Mouse (Mus musculus) layer of hippocampus, postnatal 10 days (tissue): ENCODE data around the gene Prss27. TPM values are rescaled to one million over a fixed set of nuclear protein-coding genes. Genes with fewer than 3 reads are reported as not detected.

Experiments
- microRNA-seq, 2 experiments: library from miRNA; unstranded; fragments of <30 nt; microRNA quantifications; one replicate each; pipeline ENCODE4 v1.2.0; 2021
- total RNA-seq, 2 experiments: library from RNA; stranded (reverse); gene quantifications; 2 replicates each; pipeline ENCODE4 v1.2.3; 2021

Prss27 gene
- total RNA-seq, 2 experiments from 2014 or later: not detected

Small RNA genes lying within 50 kb of the gene (microRNA-seq; reads per million reads assigned to microRNA genes)
- 0 reads per million in 2 experiments for gene Gm27700

Other genes with a start within 250 kb of the Prss27 start
- 100 to 1,000 TPM; 516 to 611 TPM for gene Srrm2, start 247.6 kb upstream of the Prss27 start, total RNA-seq
- gene Elob, start 209.0 kb upstream of the Prss27 start, total RNA-seq: 100 to 1,000 TPM; 402 to 410 TPM
- not detected for gene Prss33, start 202.1 kb upstream of the Prss27 start, total RNA-seq
- gene Prss32, start 194.3 kb upstream of the Prss27 start, total RNA-seq: under 1 TPM; 0.21 to 0.45 TPM
- 1 to 10 TPM; 2.2 to 3.1 TPM for gene Prss41, start 194.0 kb upstream of the Prss27 start, total RNA-seq
- gene Prss21, start 170.1 kb upstream of the Prss27 start, total RNA-seq: not detected
- gene Dcpp1, start 157.3 kb upstream of the Prss27 start, total RNA-seq: not detected
- not detected for gene Dcpp2, start 157.3 kb upstream of the Prss27 start, total RNA-seq
- not detected for gene Dcpp3, start 120.7 kb upstream of the Prss27 start, total RNA-seq
- gene Sbp, start 96.5 kb upstream of the Prss27 start, total RNA-seq: not detected
- not detected for gene Sbpl, start 82.9 kb upstream of the Prss27 start, total RNA-seq
- under 1 TPM in 1 of 2 experiments, not detected in 1; 0.45 TPM for gene Prss30, start 57.6 kb upstream of the Prss27 start, total RNA-seq
- not detected for gene Prss22, start 40.0 kb upstream of the Prss27 start, total RNA-seq
- gene Kctd5, start 35.3 kb downstream of the Prss27 start, total RNA-seq: 10 to 100 TPM; 71.8 to 72.0 TPM
- 10 to 100 TPM; 78.4 to 90.2 TPM for gene Pdpk1, start 112.8 kb downstream of the Prss27 start, total RNA-seq
- gene Amdhd2, start 125.6 kb downstream of the Prss27 start, total RNA-seq: 10 to 100 TPM; 33.8 to 40.1 TPM
- 1,000 to 10,000 TPM; 1,281 to 1,362 TPM for gene Atp6v0c, start 131.6 kb downstream of the Prss27 start, total RNA-seq
- 10 to 100 TPM; 77.7 to 87.8 TPM for gene Tbc1d24, start 167.4 kb downstream of the Prss27 start, total RNA-seq
- 10 to 100 TPM; 13.5 to 14.4 TPM for gene Ntn3, start 171.4 kb downstream of the Prss27 start, total RNA-seq
- 10 to 100 TPM in 1 of 2 experiments, 1 to 10 TPM in 1; 9.1 to 13.0 TPM for gene Tedc2, start 182.7 kb downstream of the Prss27 start, total RNA-seq
- gene Ccnf, start 213.3 kb downstream of the Prss27 start, total RNA-seq: 1 to 10 TPM; 7.4 to 7.9 TPM